Mouse (Mus musculus) heart, embryonic 16.5 days (tissue): Measurements from ENCODE around the gene Nfix. TPM values are rescaled to one million over a fixed set of nuclear protein-coding genes. Genes with fewer than 3 reads are reported as not detected.
A peak's percentile ranks its signal among the peaks of the same experiment; 100 is the strongest.

Source experiments
- ATAC-seq: fragments of 200-750 bp; cut with Nextera tagmentation; replicated peaks from 2 replicates; pipeline ENCODE4 v1.8.0; 2017; ENCODE audit warnings: moderate number of reproducible peaks; ENCODE audit not compliant: insufficient read depth, low FRiP score; ENCODE audit errors: extremely low read depth
- H3K27ac ChIP-seq: fragments of 300-500 bp; sonication (generic); 2 replicates; pipeline ENCODE4 v1.5.1; 2014; ENCODE audit warnings: mild to moderate bottlenecking, low read length, control low read depth, moderate library complexity
- H3K27me3 ChIP-seq: fragments of 300-500 bp; sonication (generic); 2 replicates; pipeline ENCODE4 v1.6.1; 2014; ENCODE audit warnings: low read length, mixed read lengths; ENCODE audit not compliant: control insufficient read depth, insufficient read depth
- H3K36me3 ChIP-seq: fragments of 300-500 bp; sonication (generic); 2 replicates; pipeline ENCODE4 v1.6.1; 2014; ENCODE audit not compliant: control insufficient read depth, insufficient read depth
- H3K4me1 ChIP-seq: fragments of 300-500 bp; sonication (generic); 2 replicates; pipeline ENCODE4 v1.6.1; 2014; ENCODE audit warnings: low read length, mixed read lengths; ENCODE audit not compliant: control insufficient read depth, insufficient read depth
- H3K4me2 ChIP-seq: fragments of 300-500 bp; sonication (generic); 2 replicates; pipeline ENCODE4 v1.6.1; 2014; ENCODE audit warnings: low read depth, mild to moderate bottlenecking, control low read depth, low read length
- H3K4me3 ChIP-seq: fragments of 300-500 bp; sonication (generic); 2 replicates; pipeline ENCODE4 v1.5.1; 2014; ENCODE audit warnings: mild to moderate bottlenecking, control low read depth, low read length
- H3K9ac ChIP-seq: fragments of 300-500 bp; sonication (generic); 2 replicates; pipeline ENCODE4 v1.6.1; 2014; ENCODE audit warnings: low read length, control low read depth
- H3K9me3 ChIP-seq: fragments of 300-500 bp; sonication (generic); replicated peaks from 2 replicates; pipeline ENCODE4 v1.6.1; 2016; ENCODE audit warnings: low read length; ENCODE audit not compliant: control insufficient read depth
- WGBS: fragments of 180-500 bp; shearing (Covaris S2); extraction: QIAGEN DNeasy Blood & Tissue Kit; methylation state at CpG from one replicate; pipeline ENCODE4 v1.1.7; 2014; 5-methylcytosine and 5-hydroxymethylcytosine counted together
- polyA plus RNA-seq: library from polyadenylated mRNA; unstranded; fragments of >200 nt; fragmentation: Nextera tagmentation; extraction: Ambion mirVana; gene quantifications from 2 replicates; pipeline ENCODE4 v1.2.1, GENCODE M21; 2015

Gene Nfix
- polyA plus RNA-seq, 1 experiment from 2014 or later: 12.7 TPM

DNA sequence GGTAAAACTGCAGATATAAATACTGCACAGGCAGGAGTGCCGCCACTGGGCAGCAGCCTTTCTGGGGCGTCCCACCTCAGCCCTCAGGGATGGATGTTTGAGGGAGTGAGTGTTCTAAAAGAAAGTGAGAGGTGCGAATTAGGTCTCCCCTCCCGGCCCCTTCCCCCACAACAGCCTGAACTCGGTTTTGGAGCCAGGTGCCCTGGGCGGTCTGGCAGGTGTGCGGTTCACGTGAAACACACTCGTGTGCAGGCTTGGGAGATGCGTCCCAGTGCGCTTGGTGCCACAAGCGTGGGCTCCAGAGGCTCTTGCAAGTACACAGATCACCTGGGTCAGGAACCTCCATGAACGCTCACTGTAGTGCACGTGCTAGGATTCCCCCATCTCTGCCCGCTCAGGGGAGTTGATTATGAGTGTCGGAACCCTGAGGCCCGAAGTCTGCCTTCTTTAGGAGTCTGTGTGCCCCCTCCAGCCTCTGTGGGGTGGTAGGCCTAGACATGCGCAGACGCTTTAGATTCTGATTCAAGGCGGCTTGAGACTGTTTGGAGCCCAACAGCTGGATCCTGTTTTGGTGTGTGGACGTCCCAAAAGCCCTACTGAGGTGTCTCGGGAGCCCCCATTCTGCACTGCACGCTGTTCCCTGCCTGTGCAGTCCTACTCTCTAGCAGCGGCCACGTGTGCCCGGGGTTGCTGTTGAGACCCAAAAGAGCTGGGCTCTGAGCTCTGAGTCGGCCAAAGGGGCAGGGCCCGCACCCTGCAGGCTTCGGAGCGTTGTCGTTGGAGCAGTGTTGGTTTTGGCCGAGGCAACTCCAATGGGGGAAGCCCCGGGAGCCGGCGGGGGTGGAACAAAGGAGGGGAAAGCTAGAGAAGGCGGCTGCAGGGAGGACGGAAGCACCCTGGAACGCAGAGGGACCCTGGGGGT is 14.1 kb downstream of the Nfix start:
- H3K27ac ChIP-seq: no peak overlapping the region
- H3K4me1 ChIP-seq: peaks cover 50% of the 10 kb centered on the region
- no peak overlapping the region for H3K9ac ChIP-seq
- H3K4me3 ChIP-seq: peak overlapping the region; percentile 5
- H3K4me2 ChIP-seq: peak overlapping the region; percentile 38
- no peaks in the 10 kb centered on the region for H3K9me3 ChIP-seq
- peaks cover 72% of the 10 kb centered on the region for H3K27me3 ChIP-seq
- H3K36me3 ChIP-seq: no peaks in the 10 kb centered on the region
- 14% methylated on average over 38 of the region's 38 CpGs for WGBS
- ATAC-seq: peak; percentile 45

DNA sequence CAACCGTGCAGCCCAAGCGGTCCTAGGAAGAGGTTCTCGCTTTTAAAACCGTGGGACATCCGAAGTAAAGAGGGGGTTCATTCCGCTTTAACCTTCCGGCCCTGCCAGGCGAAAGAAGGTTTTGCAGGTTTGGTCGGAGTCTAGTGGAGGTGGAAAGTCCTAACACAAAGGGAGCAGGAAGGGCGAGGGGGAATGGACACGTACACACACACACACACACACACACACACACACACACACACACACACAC is 14.7 kb downstream of the Nfix start:
- Histone ChIP-seq H3K4me2 (peak overlapping the region; percentile 57), H3K27ac (no peak overlapping the region), H3K9me3 (no peaks in the 10 kb centered on the region), H3K4me3 (0 out of 2 replicates have a peak overlapping the region, but pooled peaks have one; percentile 5), H3K27me3 (peaks cover 78% of the 10 kb centered on the region), H3K36me3 (no peaks in the 10 kb centered on the region), H3K9ac (no peak overlapping the region), H3K4me1 (peaks cover 45% of the 10 kb centered on the region)
- ATAC-seq: no peak
- WGBS: 11% methylated on average over 11 of the region's 11 CpGs

DNA sequence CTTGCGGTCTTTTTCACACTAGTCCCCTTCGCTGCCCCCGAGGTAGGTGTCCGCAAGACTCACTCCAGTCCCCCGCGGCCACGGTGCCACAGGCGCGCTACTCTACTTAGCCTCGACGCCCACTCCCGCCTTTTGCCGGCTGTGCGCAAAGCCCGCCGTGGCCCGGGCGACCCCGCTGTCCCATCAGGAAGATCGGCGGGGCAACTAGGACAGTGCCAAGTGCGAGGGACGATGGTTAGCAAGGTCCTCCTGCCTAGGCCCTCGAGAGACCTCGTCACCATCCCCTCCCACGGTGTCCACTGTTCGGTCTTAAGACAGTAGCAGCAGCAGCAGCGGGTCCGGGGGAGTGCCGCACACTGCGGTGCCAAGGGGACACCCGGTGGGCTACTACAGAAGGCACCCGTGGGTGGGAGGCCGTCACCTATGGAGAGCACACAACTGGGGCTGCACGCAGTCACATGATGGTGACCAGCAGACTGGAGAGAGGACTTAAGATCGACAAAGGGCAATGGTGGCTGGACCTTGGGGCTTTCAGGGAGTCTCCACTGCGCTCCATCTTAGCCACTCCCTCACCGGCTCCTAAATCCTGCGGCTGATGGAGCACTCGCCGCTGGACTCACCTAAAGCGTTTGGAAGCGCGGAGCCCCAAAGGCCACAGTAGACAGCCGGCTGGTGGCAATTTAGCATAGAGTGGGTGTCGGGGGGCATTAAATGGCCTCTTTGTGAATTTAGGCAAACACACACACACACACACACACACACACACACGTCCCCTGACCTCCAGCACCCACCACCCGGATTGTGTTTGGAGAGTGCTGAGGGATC is 15.3 kb downstream of the Nfix start:
- peaks cover 43% of the 10 kb centered on the region for H3K4me1 ChIP-seq
- ATAC-seq: no peak
- H3K27me3 ChIP-seq: peaks cover 79% of the 10 kb centered on the region
- no peaks in the 10 kb centered on the region for H3K9me3 ChIP-seq
- H3K27ac ChIP-seq: no peak overlapping the region
- WGBS: 9% methylated on average over 48 of the region's 48 CpGs
- peak overlapping the region; percentile 33 for H3K4me3 ChIP-seq
- H3K4me2 ChIP-seq: peak overlapping the region; percentile 57
- H3K36me3 ChIP-seq: no peaks in the 10 kb centered on the region
- H3K9ac ChIP-seq: peak overlapping the region; percentile 44; the same call in 1 of the 2 replicates

DNA sequence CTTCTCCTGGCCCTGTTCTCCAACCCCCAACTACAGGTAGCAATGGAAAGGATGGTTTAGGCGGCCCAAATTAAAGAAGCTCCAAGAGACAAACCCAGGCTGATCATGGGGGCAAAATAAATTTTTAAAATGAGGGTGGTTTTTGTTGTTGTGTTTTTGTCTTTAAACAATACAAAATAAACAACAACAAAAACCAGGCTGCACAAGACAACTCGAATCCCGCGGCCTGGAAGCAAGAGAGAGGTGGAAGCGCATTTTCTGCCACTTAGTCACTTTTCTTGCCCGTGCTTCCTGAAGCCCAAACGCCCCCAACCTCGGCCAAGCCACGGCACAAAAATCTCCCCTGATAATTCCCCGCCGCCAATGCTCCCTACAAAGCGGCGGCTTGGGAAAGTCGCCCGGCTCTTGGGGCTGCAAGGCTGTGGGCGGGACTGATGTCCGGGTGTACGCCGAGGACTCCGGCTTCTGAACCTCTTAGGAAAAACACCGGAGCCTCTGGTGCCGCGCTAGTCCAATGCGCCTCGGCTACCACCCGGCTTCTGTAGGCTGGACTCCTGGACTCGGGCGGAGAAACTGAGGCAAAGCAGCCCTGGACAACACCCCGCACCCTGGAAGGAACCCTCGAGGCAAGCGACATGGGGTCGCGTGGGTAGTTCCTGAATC is 16.1 kb downstream of the Nfix start:
- H3K27ac ChIP-seq: no peak overlapping the region
- H3K27me3 ChIP-seq: peaks cover 83% of the 10 kb centered on the region
- WGBS: 5% methylated on average over 33 of the region's 33 CpGs
- H3K4me3 ChIP-seq: peak overlapping the region; percentile 33
- H3K9me3 ChIP-seq: no peaks in the 10 kb centered on the region
- peaks cover 41% of the 10 kb centered on the region for H3K4me1 ChIP-seq
- H3K9ac ChIP-seq: peak overlapping the region; percentile 44; the same call in 1 of the 2 replicates
- no peak for ATAC-seq
- no peaks in the 10 kb centered on the region for H3K36me3 ChIP-seq
- H3K4me2 ChIP-seq: peak overlapping the region; percentile 57

DNA sequence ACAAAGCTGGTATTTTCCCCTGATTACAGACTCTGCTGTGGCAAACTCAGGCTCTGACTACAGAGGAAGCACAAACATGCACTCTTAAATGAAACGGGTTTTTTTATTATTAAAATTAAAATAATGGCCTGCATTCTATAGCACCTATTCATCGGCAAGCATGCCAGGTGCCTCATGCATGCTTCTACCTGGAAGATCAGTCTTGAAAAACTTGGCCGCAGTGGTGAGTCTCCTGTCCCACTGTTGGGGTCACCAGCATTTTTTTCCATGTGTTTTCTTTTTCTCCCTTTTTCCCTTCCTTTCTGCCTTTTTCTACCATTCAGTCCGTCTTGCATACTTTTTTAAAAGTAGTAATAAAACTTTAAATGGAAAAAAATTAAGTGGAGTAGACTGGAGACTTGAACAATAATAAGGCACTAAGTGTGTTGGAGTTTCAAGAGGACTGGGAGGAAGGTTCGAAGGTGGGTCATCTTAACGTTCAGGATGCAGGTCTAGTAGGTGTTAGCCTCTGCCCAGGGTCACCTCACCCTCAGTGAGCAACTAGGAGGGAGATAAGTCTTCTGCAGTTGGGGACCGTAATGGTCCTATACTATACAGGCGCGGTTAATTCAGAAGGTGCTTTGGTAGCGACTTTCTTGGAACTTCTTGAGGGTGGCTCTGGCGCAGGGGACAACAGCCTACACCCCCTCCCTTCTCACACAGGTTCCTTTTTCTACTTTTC is 16.8 kb downstream of the Nfix start:
- WGBS: 35% methylated on average over 11 of the region's 11 CpGs
- H3K27me3 ChIP-seq: peaks cover 81% of the 10 kb centered on the region

DNA sequence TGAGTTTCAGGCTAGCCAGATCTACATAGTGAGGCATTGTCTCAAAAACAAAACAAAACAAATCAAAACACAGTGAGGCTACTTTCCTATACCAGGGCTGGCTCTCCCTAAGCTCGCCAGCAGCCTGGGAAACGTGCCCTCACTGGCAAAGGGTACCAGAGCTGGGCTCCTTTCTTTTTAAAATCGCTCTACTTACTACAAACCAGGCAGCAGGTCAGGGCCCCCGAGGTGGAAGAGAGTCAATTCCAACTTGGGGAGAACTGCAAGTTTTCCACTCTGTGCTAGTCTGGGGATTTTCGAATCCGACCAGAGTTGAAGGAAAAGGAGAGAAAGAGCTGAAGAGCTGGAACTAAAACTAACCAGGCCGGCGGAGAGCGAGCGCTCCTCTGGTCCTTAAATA is 17.5 kb downstream of the Nfix start:
- no peak overlapping the region for H3K4me2 ChIP-seq
- H3K4me1 ChIP-seq: peaks cover 37% of the 10 kb centered on the region
- no peak for ATAC-seq
- peaks cover 77% of the 10 kb centered on the region for H3K27me3 ChIP-seq
- WGBS: 45% methylated on average over 10 of the region's 10 CpGs
- H3K9ac ChIP-seq: no peak overlapping the region
- no peak overlapping the region for H3K4me3 ChIP-seq
- H3K27ac ChIP-seq: no peak overlapping the region
- no peaks in the 10 kb centered on the region for H3K9me3 ChIP-seq
- H3K36me3 ChIP-seq: no peaks in the 10 kb centered on the region

More for the DNA sequence above, 16.8 kb downstream of the Nfix start:
- no peaks in the 10 kb centered on the region for H3K36me3 ChIP-seq
- no peaks in the 10 kb centered on the region for H3K9me3 ChIP-seq
- H3K27ac ChIP-seq: no peak overlapping the region
- ATAC-seq: no peak
- no peak overlapping the region for H3K4me2 ChIP-seq
- peaks cover 40% of the 10 kb centered on the region for H3K4me1 ChIP-seq
- H3K4me3 ChIP-seq: no peak overlapping the region
- no peak overlapping the region for H3K9ac ChIP-seq

DNA sequence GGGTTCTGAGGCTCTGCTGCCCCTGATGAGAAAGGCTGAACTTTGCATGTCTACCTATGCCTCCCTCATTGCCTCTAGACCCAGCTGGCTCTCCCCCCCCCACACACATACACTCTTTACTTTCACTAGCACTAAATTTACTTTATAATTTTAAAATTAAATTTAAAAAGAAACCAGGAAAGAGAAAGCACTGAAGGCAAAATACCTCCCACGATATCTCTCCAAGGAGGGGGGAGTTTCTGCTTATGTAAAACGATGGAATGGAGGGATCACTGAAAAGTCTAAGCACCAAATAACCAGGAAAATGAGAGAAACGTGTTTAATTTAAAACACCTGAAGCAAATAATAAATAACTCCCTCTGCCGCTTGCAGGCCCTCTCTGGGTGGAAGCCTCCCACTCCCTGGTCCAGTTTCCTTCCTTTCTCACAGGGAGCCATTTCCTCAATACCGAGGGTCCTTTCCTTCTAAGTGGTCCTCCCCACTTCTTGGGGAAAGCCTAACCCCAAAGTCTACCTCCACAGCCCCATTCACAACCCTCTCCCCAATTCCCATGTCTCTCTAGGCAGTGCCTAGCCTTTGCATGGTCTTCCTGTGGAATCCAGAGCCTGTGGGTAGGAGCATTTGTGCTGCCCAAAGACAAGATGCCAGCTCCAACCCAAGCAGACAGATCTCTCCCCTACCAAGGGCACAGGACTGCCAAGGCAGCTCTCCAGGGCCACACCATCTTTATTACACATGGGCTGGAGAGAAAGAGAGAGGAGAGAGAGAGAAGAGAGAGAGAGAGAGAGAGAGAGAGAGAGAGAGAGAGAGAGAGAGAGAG is 18.2 kb downstream of the Nfix start:
- H3K27me3 ChIP-seq: peaks cover 77% of the 10 kb centered on the region
- 0 out of 2 replicates have a peak overlapping the region, but pooled peaks have one; percentile 16 for H3K9ac ChIP-seq
- ATAC-seq: no peak
- WGBS: 51% methylated on average over 5 of the region's 5 CpGs
- H3K4me2 ChIP-seq: no peak overlapping the region
- peaks cover 35% of the 10 kb centered on the region for H3K4me1 ChIP-seq
- H3K4me3 ChIP-seq: no peak overlapping the region
- no peak overlapping the region for H3K27ac ChIP-seq
- H3K36me3 ChIP-seq: no peaks in the 10 kb centered on the region
- H3K9me3 ChIP-seq: no peaks in the 10 kb centered on the region
